Mouse (Mus musculus): ENCODE data around the gene Nfkbie. TPM values are rescaled to one million over a fixed set of nuclear protein-coding genes. Genes with fewer than 3 reads are reported as not detected.

Gene Nfkbie
- total and polyA plus RNA-seq, 3 experiments = 78.7 to 136 (median 90.0) TPM

DNA sequence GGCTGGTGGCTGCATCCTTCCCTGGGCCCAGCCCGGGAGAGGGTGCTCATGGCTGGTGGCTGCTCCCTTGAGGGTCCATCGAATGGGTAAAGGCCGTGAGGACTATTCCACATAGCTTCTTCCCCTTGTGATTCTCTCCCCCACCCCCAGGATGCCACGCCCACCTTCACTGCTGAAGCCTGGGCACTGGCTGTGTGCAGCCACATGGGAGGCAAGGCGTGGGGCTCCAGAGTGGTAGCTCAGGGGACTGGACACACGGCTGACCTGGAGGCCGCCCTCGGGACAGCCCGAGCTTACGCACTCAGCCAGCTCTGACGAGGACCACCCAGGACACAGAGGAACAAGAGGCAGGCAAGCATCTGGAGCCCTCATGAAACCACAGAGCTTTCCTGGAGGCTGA is 35.4 kb upstream of the Nfkbie start:
- TF ChIP-seq NRF1 (IDR thresholded peaks at IDR 0.05; ENCODE audit: low read depth, low read length) = no peak
- Histone ChIP-seq H3K9ac (ENCODE audit: insufficient read depth, low read depth) (no peak overlapping the region), H3K79me2 (replicated peaks; ENCODE audit: control insufficient read depth, extremely low read depth, insufficient read depth, poor library complexity, severe bottlenecking) (no peaks in the 10 kb centered on the region), H3K9me3 (replicated peaks; ENCODE audit: low read length) (no peaks in the 10 kb centered on the region), H3K36me3 (replicated peaks in 1 of 2; ENCODE audit: control insufficient read depth in 1 of 2, insufficient read depth in 1 of 2, low read length in 1 of 2) (peaks cover 48 to 64% of the 10 kb centered on the region in 2 experiments), H3K4me2 (ENCODE audit: insufficient read depth, low read depth, poor library complexity, severe bottlenecking) (no peak overlapping the region), H3K4me3 (replicated peaks in 1 of 3; ENCODE audit: low read depth in 2 of 3, low read length in 2 of 3, poor library complexity in 1 of 3) (no peak overlapping the region), H3K27ac (ENCODE audit: insufficient read depth, low read depth) (no peak overlapping the region), H3K27me3 (replicated peaks) (peaks cover 4% of the 10 kb centered on the region), H3K4me1 (ENCODE audit: control insufficient read depth in 1 of 2, insufficient read depth in 2 of 2) (no peaks in the 10 kb centered on the region)
- in situ Hi-C loops (cut with MboI; ENCODE audit: low pct_ligation_motif_present, low pct_unique_long_range_greater_than_20kb, low sequenced_read_pairs) (no loop called here), dilution Hi-C loops (cut with MboI; ENCODE audit: extremely low pct_ligation_motif_present, extremely low pct_unique_long_range_greater_than_20kb, low sequenced_read_pairs) (no loop called here)
- DNase-seq (ENCODE audit: extremely low read depth) = no peak

DNA sequence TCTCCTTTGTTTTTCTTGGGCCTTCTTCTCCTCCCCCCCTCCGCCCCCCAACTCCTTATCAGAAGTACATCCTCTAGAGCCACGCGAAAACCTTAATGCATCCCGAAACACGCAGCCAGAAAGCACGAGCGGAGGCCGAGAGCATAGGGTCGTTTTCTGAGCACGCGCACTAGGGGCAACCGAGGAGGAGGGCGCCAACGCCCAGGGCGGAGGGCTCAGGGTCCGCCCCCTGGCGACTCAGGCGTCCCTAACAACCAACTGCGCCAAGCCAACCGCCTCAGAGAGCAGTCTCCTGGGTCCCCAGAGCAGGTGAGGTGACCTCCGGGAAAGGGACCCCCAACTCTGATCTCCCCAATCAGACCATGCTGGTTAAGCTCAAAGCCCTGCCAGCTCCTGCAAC is 32.2 kb upstream of the Nfkbie start, which contains the start of gene Tcte1:
TSS of gene Tcte1 (plus strand) at position 172 of the 400 bp plus-strand sequence.
- dilution Hi-C loops (cut with MboI; ENCODE audit: extremely low pct_ligation_motif_present, extremely low pct_unique_long_range_greater_than_20kb, low sequenced_read_pairs) (no loop called here), in situ Hi-C loops (cut with MboI; ENCODE audit: low pct_ligation_motif_present, low pct_unique_long_range_greater_than_20kb, low sequenced_read_pairs) (no loop called here)
- TF ChIP-seq USF2 (conservative IDR thresholded peaks at IDR 0.05; ENCODE audit: low read depth, low read length) = no peak
- no peak for TF ChIP-seq NELFE (IDR thresholded peaks at IDR 0.05; ENCODE audit: low read depth, low read length)
- no peak for TF ChIP-seq NRF1 (IDR thresholded peaks at IDR 0.05; ENCODE audit: low read depth, low read length)
- TF ChIP-seq JUN (IDR thresholded peaks at IDR 0.05; ENCODE audit: insufficient read depth, low read depth, low read length) = no peak
- TF ChIP-seq MAX (IDR thresholded peaks at IDR 0.05; ENCODE audit: low read length) = no peak
- no peak for TF ChIP-seq E2F4 (IDR thresholded peaks at IDR 0.05; ENCODE audit: insufficient replicate concordance, low read depth, low read length)
- no peak for TF ChIP-seq IRF4 (IDR thresholded peaks at IDR 0.05; ENCODE audit: low read depth, low read length)
- no peak for TF ChIP-seq BHLHE40 (IDR thresholded peaks at IDR 0.05; ENCODE audit: low read depth, low read length)
- no peak for TF ChIP-seq MEF2A (IDR thresholded peaks at IDR 0.05; ENCODE audit: borderline replicate concordance, low read depth, low read length)
- no peak for TF ChIP-seq POLR2A (IDR thresholded peaks at IDR 0.05; ENCODE audit: low read depth, low read length)
- no peak for TF ChIP-seq ELF1 (IDR thresholded peaks at IDR 0.05; ENCODE audit: low read depth, low read length)
- TF ChIP-seq CTCF (conservative IDR thresholded peaks at IDR 0.05 in 1 of 2, IDR thresholded peaks at IDR 0.05 in 1 of 2; ENCODE audit: low read depth in 2 of 2, low read length in 2 of 2) = no peak
- no peak for TF ChIP-seq GABPA (IDR thresholded peaks at IDR 0.05; ENCODE audit: insufficient replicate concordance, low read depth, low read length)
- TF ChIP-seq HCFC1 (IDR thresholded peaks at IDR 0.05; ENCODE audit: low read depth, low read length) = no peak
- DNase-seq (ENCODE audit: extremely low read depth) = no peak
- Histone ChIP-seq H3K4me3 (replicated peaks in 1 of 3; ENCODE audit: low read depth in 2 of 3, low read length in 2 of 3, poor library complexity in 1 of 3) (no peak within 1 kb of the TSS), H3K9me3 (replicated peaks; ENCODE audit: low read length) (no peaks in the 10 kb centered on the region), H3K79me2 (replicated peaks; ENCODE audit: control insufficient read depth, extremely low read depth, insufficient read depth, poor library complexity, severe bottlenecking) (no peaks in the 10 kb centered on the region), H3K4me1 (ENCODE audit: control insufficient read depth in 1 of 2, insufficient read depth in 2 of 2) (no peaks in the 10 kb centered on the region), H3K4me2 (ENCODE audit: insufficient read depth, low read depth, poor library complexity, severe bottlenecking) (no peak within 1 kb of the TSS), H3K27me3 (replicated peaks) (peaks cover 19% of the 10 kb centered on the region), H3K36me3 (replicated peaks in 1 of 2; ENCODE audit: control insufficient read depth in 1 of 2, insufficient read depth in 1 of 2, low read length in 1 of 2) (peaks cover 24 to 33% of the 10 kb centered on the region in 2 experiments), H3K27ac (ENCODE audit: insufficient read depth, low read depth) (no peak within 1 kb of the TSS), H3K9ac (ENCODE audit: insufficient read depth, low read depth) (no peak within 1 kb of the TSS)

GRCm38 (mm10) chr17:45524961-45525360 is 30.5 kb upstream of the Nfkbie start:
- in situ Hi-C loops (cut with MboI; ENCODE audit: low pct_ligation_motif_present, low pct_unique_long_range_greater_than_20kb, low sequenced_read_pairs) = no loop called here
- no peak overlapping the region for H3K4me3 ChIP-seq (replicated peaks in 1 of 3; ENCODE audit: low read depth in 2 of 3, low read length in 2 of 3, poor library complexity in 1 of 3)
- peaks cover 26% of the 10 kb centered on the region for H3K27me3 ChIP-seq (replicated peaks)
- DNase-seq (ENCODE audit: extremely low read depth) = no peak
- H3K4me2 ChIP-seq (ENCODE audit: insufficient read depth, low read depth, poor library complexity, severe bottlenecking) = no peak overlapping the region
- H3K9ac ChIP-seq (ENCODE audit: insufficient read depth, low read depth) = no peak overlapping the region
- H3K36me3 ChIP-seq (replicated peaks in 1 of 2; ENCODE audit: control insufficient read depth in 1 of 2, insufficient read depth in 1 of 2, low read length in 1 of 2) = peaks cover 8 to 16% of the 10 kb centered on the region in 2 experiments
- H3K79me2 ChIP-seq (replicated peaks; ENCODE audit: control insufficient read depth, extremely low read depth, insufficient read depth, poor library complexity, severe bottlenecking) = no peaks in the 10 kb centered on the region
- H3K4me1 ChIP-seq (ENCODE audit: control insufficient read depth in 1 of 2, insufficient read depth in 2 of 2) = 0 out of 4 replicates have a peak, but pooled peaks cover 0 to 4% of the 10 kb centered on the region in 2 experiments
- no peaks in the 10 kb centered on the region for H3K9me3 ChIP-seq (replicated peaks; ENCODE audit: low read length)
- H3K27ac ChIP-seq (ENCODE audit: insufficient read depth, low read depth) = no peak overlapping the region
- dilution Hi-C loops (cut with MboI; ENCODE audit: extremely low pct_ligation_motif_present, extremely low pct_unique_long_range_greater_than_20kb, low sequenced_read_pairs) = no loop called here
- TF ChIP-seq ZC3H11A (IDR thresholded peaks at IDR 0.05; ENCODE audit: low read depth, low read length) = no peak
- TF ChIP-seq IRF4 (IDR thresholded peaks at IDR 0.05; ENCODE audit: low read depth, low read length) = no peak
- TF ChIP-seq SMC3 (IDR thresholded peaks at IDR 0.05; ENCODE audit: low read depth, low read length) = no peak
- TF ChIP-seq MAFK (IDR thresholded peaks at IDR 0.05; ENCODE audit: insufficient replicate concordance, low read length) = no peak
- TF ChIP-seq MXI1 (IDR thresholded peaks at IDR 0.05; ENCODE audit: low read depth, low read length) = no peak

Data from CH12.LX (cell line).